Mouse (Mus musculus): ENCODE data around the gene Sptlc2.
"Not testable (repeated sequence)": the region's sequence is repeated elsewhere in the genome, so short reads cannot be mapped to it uniquely, and the experiment has no call there.

The Sptlc2 gene

GRCm38 (mm10) chr12:87331053-87331456 is 57.1 kb downstream of the Sptlc2 start:
- peak; percentile 52 for DNase-seq (ENCODE audit: low spot score)

- no peak for DNase-seq (ENCODE audit: low spot score)
Observed at GRCm38 (mm10) chr12:87330213-87330612, 57.9 kb downstream of the Sptlc2 start.

- no peak for DNase-seq (ENCODE audit: low spot score)
Observed at GRCm38 (mm10) chr12:87328025-87328424, 60.1 kb downstream of the Sptlc2 start.

- DNase-seq (ENCODE audit: low spot score): peak; percentile 16
Observed at GRCm38 (mm10) chr12:87327610-87328009, 60.5 kb downstream of the Sptlc2 start.

GRCm38 (mm10) chr12:87325452-87325851 is 62.7 kb downstream of the Sptlc2 start:
- DNase-seq (ENCODE audit: low spot score): no peak

- no peak for DNase-seq (ENCODE audit: low spot score)
Observed at GRCm38 (mm10) chr12:87319229-87319628, 68.9 kb downstream of the Sptlc2 start.

- no peak for DNase-seq (ENCODE audit: low spot score)
Observed at GRCm38 (mm10) chr12:87317951-87318350, 70.2 kb downstream of the Sptlc2 start.

- DNase-seq (ENCODE audit: low spot score): no peak
Observed at GRCm38 (mm10) chr12:87313098-87313497, 75.1 kb downstream of the Sptlc2 start.

- DNase-seq (ENCODE audit: low spot score): not testable (repeated sequence)
Observed at GRCm38 (mm10) chr12:87306584-87306844, 81.6 kb downstream of the Sptlc2 start.

- no peak for DNase-seq (ENCODE audit: low spot score)
Observed at GRCm38 (mm10) chr12:87305767-87306583, 82.2 kb downstream of the Sptlc2 start.

GRCm38 (mm10) chr12:87301189-87301588 is 87.0 kb downstream of the Sptlc2 start:
- no peak for DNase-seq (ENCODE audit: low spot score)

- DNase-seq (ENCODE audit: low spot score): no peak
Observed at GRCm38 (mm10) chr12:87300441-87300690, 87.8 kb downstream of the Sptlc2 start.

GRCm38 (mm10) chr12:87299657-87300440 is 88.3 kb downstream of the Sptlc2 start, which contains the start of gene Ism2:
Gene Ism2, minus strand, starts transcription at chr12:87299705.
- peak; percentile 66 for DNase-seq (ENCODE audit: low spot score)

GRCm38 (mm10) chr12:87299037-87299656 is 89.0 kb downstream of the Sptlc2 start:
- DNase-seq (ENCODE audit: low spot score): peak; percentile 9

GRCm38 (mm10) chr12:87293934-87294333 is 94.2 kb downstream of the Sptlc2 start:
- no peak for DNase-seq (ENCODE audit: low spot score)

GRCm38 (mm10) chr12:87289100-87289499 is 99.1 kb downstream of the Sptlc2 start:
- no peak for DNase-seq (ENCODE audit: low spot score)

- no peak for DNase-seq (ENCODE audit: low spot score)
Observed at GRCm38 (mm10) chr12:87284726-87285125, 103.4 kb downstream of the Sptlc2 start.

GRCm38 (mm10) chr12:87284268-87284667 is 103.9 kb downstream of the Sptlc2 start:
- DNase-seq (ENCODE audit: low spot score): no peak

- DNase-seq (ENCODE audit: low spot score): no peak
Observed at GRCm38 (mm10) chr12:87283706-87284105, 104.4 kb downstream of the Sptlc2 start.

GRCm38 (mm10) chr12:87282743-87283142 is 105.4 kb downstream of the Sptlc2 start:
- no peak for DNase-seq (ENCODE audit: low spot score)

- no peak for DNase-seq (ENCODE audit: low spot score)
Observed at GRCm38 (mm10) chr12:87281766-87282165, 106.4 kb downstream of the Sptlc2 start.

GRCm38 (mm10) chr12:87279879-87280278 is 108.3 kb downstream of the Sptlc2 start:
- no peak for DNase-seq (ENCODE audit: low spot score)

GRCm38 (mm10) chr12:87279350-87279749 is 108.8 kb downstream of the Sptlc2 start:
- DNase-seq (ENCODE audit: low spot score): no peak
